Mouse (Mus musculus) bone marrow, adult 2 months (tissue): ENCODE measurements around the gene Stat1.

Experiments
- CTCF ChIP-seq: fragments of 200-500 bp; IDR thresholded peaks from 2 replicates; pipeline ENCODE4 v1.5.1; 2011; ENCODE audit warnings: low read length, control low read depth; ENCODE audit not compliant: control insufficient read depth, insufficient read depth
- POLR2A ChIP-seq: fragments of 200-500 bp; IDR thresholded peaks from 2 replicates; pipeline ENCODE4 v1.6.1; 2011; ENCODE audit warnings: low read depth, mild to moderate bottlenecking, control low read depth, low read length, borderline replicate concordance; ENCODE audit not compliant: control insufficient read depth

GRCm38 (mm10) chr1:52107206-52107605, 12.0 kb upstream of the Stat1 start:
- no peak for TF ChIP-seq POLR2A
- TF ChIP-seq CTCF: no peak
